Mouse (Mus musculus) kidney, adult 9 months (tissue): Measurements from ENCODE around the gene Mindy2.
A peak's percentile ranks its signal among the peaks of the same experiment; 100 is the strongest.

Experiments used
- DNase-seq: peaks from one replicate; pipeline ENCODE4 v3.0.0; 2022

Mindy2 gene

GRCm38 (mm10) chr9:70666811-70667210, 9.8 kb upstream of the Mindy2 start:
- peak; percentile 77 for DNase-seq

- no peak for DNase-seq
These were observed 8.6 kb upstream of the Mindy2 start for GRCm38 (mm10) chr9:70665372-70666145.

GRCm38 (mm10) chr9:70664847-70665246, 7.9 kb upstream of the Mindy2 start:
- DNase-seq, result no peak

- no peak for DNase-seq
These were observed 1.3 kb upstream of the Mindy2 start for GRCm38 (mm10) chr9:70658266-70658665.

- DNase-seq, result peak; percentile 88
These were observed 605 bp downstream of the Mindy2 start, which contains the start of gene Gm10642 for GRCm38 (mm10) chr9:70656130-70657007. Gene Gm10642 (plus strand): TSS chr9:70656251.

GRCm38 (mm10) chr9:70655764-70656129, 1.2 kb downstream of the Mindy2 start:
- no peak for DNase-seq

- DNase-seq, result no peak
These were observed 2.5 kb downstream of the Mindy2 start for GRCm38 (mm10) chr9:70654496-70654895.

- no peak for DNase-seq
These were observed 3.1 kb downstream of the Mindy2 start for GRCm38 (mm10) chr9:70653875-70654274.

GRCm38 (mm10) chr9:70652221-70652620, 4.8 kb downstream of the Mindy2 start:
- no peak for DNase-seq

- DNase-seq, result no peak
These were observed 6.0 kb downstream of the Mindy2 start for GRCm38 (mm10) chr9:70650994-70651393.

GRCm38 (mm10) chr9:70650260-70650659, 6.7 kb downstream of the Mindy2 start:
- DNase-seq, result no peak

GRCm38 (mm10) chr9:70636748-70637147, 20.2 kb downstream of the Mindy2 start:
- DNase-seq, result no peak

GRCm38 (mm10) chr9:70631665-70632064, 25.3 kb downstream of the Mindy2 start:
- DNase-seq, result no peak

GRCm38 (mm10) chr9:70629711-70630110, 27.3 kb downstream of the Mindy2 start:
- no peak for DNase-seq

GRCm38 (mm10) chr9:70611026-70611673, 45.8 kb downstream of the Mindy2 start:
- no peak for DNase-seq

GRCm38 (mm10) chr9:70602186-70602845, 54.7 kb downstream of the Mindy2 start:
- peak; percentile 79 for DNase-seq

GRCm38 (mm10) chr9:70598271-70598670, 58.7 kb downstream of the Mindy2 start:
- peak; percentile 63 for DNase-seq

- DNase-seq, result no peak
These were observed 65.5 kb downstream of the Mindy2 start for GRCm38 (mm10) chr9:70591486-70591885.

GRCm38 (mm10) chr9:70590775-70591174, 66.2 kb downstream of the Mindy2 start:
- DNase-seq, result no peak

GRCm38 (mm10) chr9:70587171-70587570, 69.8 kb downstream of the Mindy2 start:
- DNase-seq, result no peak

- DNase-seq, result no peak
These were observed 71.8 kb downstream of the Mindy2 start for GRCm38 (mm10) chr9:70585172-70585571.

GRCm38 (mm10) chr9:70584641-70585040, 72.3 kb downstream of the Mindy2 start:
- no peak for DNase-seq

GRCm38 (mm10) chr9:70580956-70581355, 76.0 kb downstream of the Mindy2 start:
- no peak for DNase-seq
